In the genomic region with DNA sequence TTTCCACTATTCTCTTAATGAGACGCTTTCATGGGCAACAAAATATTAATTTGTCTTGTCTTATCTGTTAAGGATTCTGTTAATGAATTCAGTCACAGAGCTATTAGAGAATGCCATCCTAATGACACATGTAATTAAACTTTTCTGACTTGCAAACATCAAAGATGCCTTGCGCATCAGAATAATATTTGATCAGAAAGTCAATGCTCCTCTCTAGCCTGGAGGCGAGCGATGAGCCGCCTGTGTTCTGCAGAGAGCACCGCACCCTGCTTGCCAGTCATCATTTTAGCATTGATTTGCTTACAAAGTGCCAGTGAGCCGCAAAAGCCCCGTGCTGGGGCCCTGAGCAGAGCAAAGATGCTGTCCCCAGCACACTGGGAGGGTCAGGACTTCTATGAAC, we compare ENCODE assay signal across 12 mouse cellular contexts.
"Had no signal": no experiment of that assay in that cellular context is flagged by ENCODE, and none has a peak within 500 bp of the region (broad histone marks: within the 10 kb centered on the region; RNA-seq: fewer than 3 reads in every experiment).

No protein-coding gene starts in this region.

- H3K27me3 ChIP-seq: limb, embryonic 15.5 days; liver, embryonic 12.5 days had no signal

- H3K9ac ChIP-seq: limb, embryonic 15.5 days; liver, embryonic 12.5 days; lung, embryonic 14.5 days; midbrain, embryonic 12.5 days had no signal

- DNase-seq: kidney, adult 11 months; kidney, adult 9 months; layer of hippocampus, postnatal 36 days; lung, embryonic 14.5 days; lung, postnatal 10 days; lung, postnatal 4 days; right cerebral cortex, postnatal 25 days; thymus, postnatal 36 days had no signal

- H3K4me2 ChIP-seq: limb, embryonic 15.5 days; liver, embryonic 12.5 days; lung, embryonic 14.5 days; midbrain, embryonic 12.5 days had no signal

- H3K27ac ChIP-seq: kidney, postnatal 0 days; limb, embryonic 15.5 days; liver, embryonic 12.5 days; midbrain, embryonic 12.5 days had no signal

- H3K4me1 ChIP-seq: liver, embryonic 12.5 days had no signal

- H3K36me3 ChIP-seq: limb, embryonic 15.5 days; liver, embryonic 12.5 days; midbrain, embryonic 12.5 days had no signal

- H3K9me3 ChIP-seq: limb, embryonic 15.5 days; liver, embryonic 12.5 days; midbrain, embryonic 12.5 days had no signal

- H3K4me3 ChIP-seq: limb, embryonic 15.5 days; liver, embryonic 12.5 days; midbrain, embryonic 12.5 days had no signal

- ATAC-seq: liver, embryonic 12.5 days had no signal
